8 mouse cellular contexts compared by ENCODE assay signal in genomic region chr2:163599226-163599625, GRCm38 (mm10). TPM values are rescaled to one million over a fixed set of nuclear protein-coding genes. Genes with fewer than 3 reads are reported as not detected.
DNase-seq lines count a peak whose midpoint lies in the region; ATAC-seq and TF ChIP-seq lines count a peak whose summit lies in the region.

No protein-coding gene starts in this region.

- DNase-seq in layer of hippocampus, adult 2 months (ENCODE audit: low spot score in 2 of 2) = peak in 1 of 2 experiments; percentile 73
- DNase-seq in layer of hippocampus, adult 9-10 months (ENCODE audit: low spot score) = no peak
- DNase-seq in ES-E14 (ENCODE audit: low read depth, low spot score) = peak; percentile 70
- DNase-seq in adrenal gland, postnatal 36 days = peak; percentile 77 to 85
- peak; percentile 22 for DNase-seq in embryonic facial prominence, embryonic 14.5 days (ENCODE audit: low spot score)
- DNase-seq in layer of hippocampus, postnatal 10 days (ENCODE audit: low spot score in 2 of 2) = peak; percentile 66 to 71
- DNase-seq in naive thymus-derived CD4-positive, alpha-beta T cell, adult 2 months (ENCODE audit: low read depth) = peak; percentile 87
- peak; percentile 49 to 62 for DNase-seq in urinary bladder, postnatal 36 days (ENCODE audit: low spot score in 2 of 2)

- TF ChIP-seq CTCF in layer of hippocampus, adult 2 months (conservative IDR thresholded peaks at IDR 0.05) = peak; percentile 96

- WGBS in embryonic facial prominence, embryonic 14.5 days = 0% methylated on average over 1 of the region's 1 CpGs

- no peak overlapping the region for H3K27ac ChIP-seq in layer of hippocampus, adult 2 months
- H3K27ac ChIP-seq in ES-E14 (ENCODE audit: insufficient read depth, low read depth, low read length, poor library complexity, severe bottlenecking) = no peak overlapping the region
- H3K27ac ChIP-seq in embryonic facial prominence, embryonic 14.5 days (replicated peaks; ENCODE audit: low read depth, low read length) = no peak overlapping the region

- H3K4me3 ChIP-seq in layer of hippocampus, adult 2 months = no peak overlapping the region
- H3K4me3 ChIP-seq in ES-E14 (ENCODE audit: insufficient read depth in 1 of 2, low read depth in 1 of 2, low read length in 2 of 2, poor library complexity in 1 of 2, severe bottlenecking in 1 of 2) = no peak overlapping the region
- no peak overlapping the region for H3K4me3 ChIP-seq in embryonic facial prominence, embryonic 14.5 days (ENCODE audit: low read depth, low read length)

- no peaks in the 10 kb centered on the region for H3K36me3 ChIP-seq in ES-E14 (ENCODE audit: control insufficient read depth, insufficient read depth, low read length, poor library complexity, severe bottlenecking)
- no peaks in the 10 kb centered on the region for H3K36me3 ChIP-seq in embryonic facial prominence, embryonic 14.5 days (ENCODE audit: control insufficient read depth, insufficient read depth, low read length)

- H3K4me2 ChIP-seq in embryonic facial prominence, embryonic 14.5 days (ENCODE audit: low read depth, low read length) = no peak overlapping the region

- in situ Hi-C loops in ES-E14 (cut with MboI; ENCODE audit: low sequenced_read_pairs in 2 of 2, unreplicated experiment in 2 of 2) = no loop called here

- H3K27me3 ChIP-seq in embryonic facial prominence, embryonic 14.5 days (replicated peaks; ENCODE audit: control insufficient read depth, insufficient read depth, low read length) = no peaks in the 10 kb centered on the region

- H3K9me3 ChIP-seq in ES-E14 (ENCODE audit: control insufficient read depth, insufficient read depth, low read depth, low read length) = no peaks in the 10 kb centered on the region
- H3K9me3 ChIP-seq in embryonic facial prominence, embryonic 14.5 days (ENCODE audit: control insufficient read depth, low read length) = no peaks in the 10 kb centered on the region

- H3K9ac ChIP-seq in ES-E14 (ENCODE audit: insufficient read depth, low read depth, low read length, poor library complexity, severe bottlenecking) = no peak overlapping the region
- no peak overlapping the region for H3K9ac ChIP-seq in embryonic facial prominence, embryonic 14.5 days (ENCODE audit: low read depth, low read length)

- no peak for ATAC-seq in embryonic facial prominence, embryonic 14.5 days (ENCODE audit: low read depth)

- H3K4me1 ChIP-seq in ES-E14 (ENCODE audit: control insufficient read depth in 2 of 2, insufficient read depth in 2 of 2, low read length in 2 of 2, poor library complexity in 1 of 2) = peaks cover 3% of the 10 kb centered on the region in 2 experiments; a peak in 2 of 4 replicates
- H3K4me1 ChIP-seq in embryonic facial prominence, embryonic 14.5 days (ENCODE audit: control insufficient read depth, insufficient read depth, low read length) = peaks cover 7% of the 10 kb centered on the region

TF ChIP-seq in ES-E14, 5 proteins besides CTCF, POLR2A, EP300 and RAD21:
- TF ChIP-seq CHD2 (IDR thresholded peaks at IDR 0.05; ENCODE audit: low read depth, low read length) (no peak), ZC3H11A (IDR thresholded peaks at IDR 0.05; ENCODE audit: borderline replicate concordance, low read depth, low read length) (peak; percentile 21; the same call in 1 of the 2 replicates), MAFK (IDR thresholded peaks at IDR 0.05; ENCODE audit: insufficient read depth, low read depth, low read length) (no peak), HCFC1 (IDR thresholded peaks at IDR 0.05; ENCODE audit: borderline replicate concordance, insufficient read depth, low read length) (no peak), ZNF384 (IDR thresholded peaks at IDR 0.05; ENCODE audit: low read depth, low read length) (no peak)

RNA-seq across cellular contexts. Expression of gene Ttpal, which starts 2.9 kb away (rescaled TPM):
- 10 to 100 TPM; 49.0 to 50.4 TPM for total RNA-seq in layer of hippocampus, adult 2 months (2021)
- total RNA-seq in ES-E14 (2012; rRNA removed) = 5.4 and 7.8 TPM in 2 replicates
- total RNA-seq in adrenal gland, postnatal 36 days (2021) = 10 to 100 TPM; 22.7 to 34.8 TPM
- polyA plus RNA-seq in embryonic facial prominence, embryonic 14.5 days (2014; fragmentation: Nextera tagmentation; extraction: Ambion mirVana) = 40.6 and 46.2 TPM in 2 replicates
- total RNA-seq in layer of hippocampus, postnatal 10 days (2021) = 10 to 100 TPM; 51.4 to 51.8 TPM

RNA-seq across cellular contexts. Expression of gene Serinc3, which starts 45.7 kb away (rescaled TPM):
- total RNA-seq in layer of hippocampus, adult 2 months (2021) = 100 to 1,000 TPM; 198 to 204 TPM
- 59.3 and 62.0 TPM in 2 replicates for total RNA-seq in ES-E14 (2012; rRNA removed)
- 100 to 1,000 TPM; 565 to 629 TPM for total RNA-seq in adrenal gland, postnatal 36 days (2021)
- polyA plus RNA-seq in embryonic facial prominence, embryonic 14.5 days (2014; fragmentation: Nextera tagmentation; extraction: Ambion mirVana) = 43.0 and 53.0 TPM in 2 replicates
- total RNA-seq in layer of hippocampus, postnatal 10 days (2021) = 100 to 1,000 TPM; 168 to 196 TPM

RNA-seq across cellular contexts. Expression of gene Pkig, which starts 59.0 kb away (rescaled TPM):
- 10 to 100 TPM; 93.7 to 93.9 TPM for total RNA-seq in layer of hippocampus, adult 2 months (2021)
- total RNA-seq in ES-E14 (2012; rRNA removed) = 13.2 and 14.8 TPM in 2 replicates
- total RNA-seq in adrenal gland, postnatal 36 days (2021) = 10 to 100 TPM; 45.0 to 46.0 TPM
- 153 and 165 TPM in 2 replicates for polyA plus RNA-seq in embryonic facial prominence, embryonic 14.5 days (2014; fragmentation: Nextera tagmentation; extraction: Ambion mirVana)
- total RNA-seq in layer of hippocampus, postnatal 10 days (2021) = 10 to 100 TPM; 75.4 to 87.8 TPM
